Mouse (Mus musculus): ENCODE measurements around the gene Ubr4. TPM values are rescaled to one million over a fixed set of nuclear protein-coding genes. Genes with fewer than 3 reads are reported as not detected.
A peak's percentile ranks its signal among the peaks of the same experiment; 100 is the strongest.

Gene Ubr4
- polyA plus RNA-seq, 1 experiment: 130 TPM

GRCm38 (mm10) chr4:139343718-139344117 lies 8.7 kb upstream of the Ubr4 start:
- Histone ChIP-seq H3K36me3 (ENCODE audit: control insufficient read depth, insufficient read depth) (peaks cover 3% of the 10 kb centered on the region), H3ac (ENCODE audit: control insufficient read depth, insufficient read length) (no peak overlapping the region), H3K79me2 (ENCODE audit: control insufficient read depth, insufficient read depth) (no peaks in the 10 kb centered on the region), H3K4me3 (no peak overlapping the region), H3K27me3 (ENCODE audit: control insufficient read depth, insufficient read depth, insufficient read length) (no peaks in the 10 kb centered on the region), H3K4me2 (ENCODE audit: low read depth) (no peak overlapping the region)
- TF ChIP-seq E2F4 (IDR thresholded peaks at IDR 0.05; ENCODE audit: insufficient read depth) (no peak), TCF3 (IDR thresholded peaks at IDR 0.05; ENCODE audit: insufficient read length, low read depth) (no peak), TCF12 (IDR thresholded peaks at IDR 0.05; ENCODE audit: insufficient read depth, poor library complexity, severe bottlenecking) (no peak), USF1 (IDR thresholded peaks at IDR 0.05; ENCODE audit: low read depth) (no peak), POLR2AphosphoS2 (IDR thresholded peaks at IDR 0.05; ENCODE audit: insufficient read length, low read depth) (no peak), POLR2A (IDR thresholded peaks at IDR 0.05; ENCODE audit: insufficient read length, low read depth) (no peak), REST (IDR thresholded peaks at IDR 0.05; ENCODE audit: insufficient read depth, insufficient read length) (no peak), CEBPB (IDR thresholded peaks at IDR 0.05; ENCODE audit: insufficient read depth, poor library complexity, severe bottlenecking) (no peak), MAX (IDR thresholded peaks at IDR 0.05; ENCODE audit: low read depth) (no peak), SRF (IDR thresholded peaks at IDR 0.05; ENCODE audit: control insufficient read depth, insufficient read length, low read depth) (no peak)

GRCm38 (mm10) chr4:139345416-139346019 lies 6.9 kb upstream of the Ubr4 start:
- Histone ChIP-seq H3K4me3 (no peak overlapping the region), H3K27me3 (ENCODE audit: control insufficient read depth, insufficient read depth, insufficient read length) (no peaks in the 10 kb centered on the region), H3ac (ENCODE audit: control insufficient read depth, insufficient read length) (no peak overlapping the region), H3K4me2 (ENCODE audit: low read depth) (no peak overlapping the region), H3K79me2 (ENCODE audit: control insufficient read depth, insufficient read depth) (peaks cover 7% of the 10 kb centered on the region), H3K36me3 (ENCODE audit: control insufficient read depth, insufficient read depth) (peaks cover 8% of the 10 kb centered on the region)
- no peak for TF ChIP-seq E2F4 (IDR thresholded peaks at IDR 0.05; ENCODE audit: insufficient read depth)
- TF ChIP-seq MAX (IDR thresholded peaks at IDR 0.05; ENCODE audit: low read depth): no peak
- TF ChIP-seq POLR2AphosphoS2 (IDR thresholded peaks at IDR 0.05; ENCODE audit: insufficient read length, low read depth): no peak
- no peak for TF ChIP-seq MYOD1 (IDR thresholded peaks at IDR 0.05; ENCODE audit: control insufficient read depth in 1 of 3, insufficient read length in 2 of 3, low read depth in 2 of 3)
- TF ChIP-seq POLR2A (IDR thresholded peaks at IDR 0.05; ENCODE audit: insufficient read length, low read depth): no peak
- no peak for TF ChIP-seq MYOG (IDR thresholded peaks at IDR 0.05; ENCODE audit: control insufficient read depth in 1 of 3, insufficient read depth in 1 of 3, insufficient read length in 2 of 3, low read depth in 2 of 3)
- TF ChIP-seq TCF12 (IDR thresholded peaks at IDR 0.05; ENCODE audit: insufficient read depth, poor library complexity, severe bottlenecking): no peak

GRCm38 (mm10) chr4:139352832-139353231 lies 423 bp downstream of the Ubr4 start:
- H3ac ChIP-seq (ENCODE audit: control insufficient read depth, insufficient read length): peak overlapping the region; percentile 43
- peak overlapping the region; percentile 99 for H3K4me3 ChIP-seq
- peaks cover 37% of the 10 kb centered on the region for H3K79me2 ChIP-seq (ENCODE audit: control insufficient read depth, insufficient read depth)
- H3K4me2 ChIP-seq (ENCODE audit: low read depth): peak overlapping the region; percentile 82
- TF ChIP-seq MYOD1 (IDR thresholded peaks at IDR 0.05; ENCODE audit: control insufficient read depth in 1 of 3, insufficient read length in 2 of 3, low read depth in 2 of 3) (no peak), MAX (IDR thresholded peaks at IDR 0.05; ENCODE audit: low read depth) (no peak), TCF12 (IDR thresholded peaks at IDR 0.05; ENCODE audit: insufficient read depth, poor library complexity, severe bottlenecking) (no peak), SRF (IDR thresholded peaks at IDR 0.05; ENCODE audit: control insufficient read depth, insufficient read length, low read depth) (no peak), MYOG (IDR thresholded peaks at IDR 0.05; ENCODE audit: control insufficient read depth in 1 of 3, insufficient read depth in 1 of 3, insufficient read length in 2 of 3, low read depth in 2 of 3) (no peak), E2F4 (IDR thresholded peaks at IDR 0.05; ENCODE audit: insufficient read depth) (no peak), TCF3 (IDR thresholded peaks at IDR 0.05; ENCODE audit: insufficient read length, low read depth) (no peak), POLR2AphosphoS2 (IDR thresholded peaks at IDR 0.05; ENCODE audit: insufficient read length, low read depth) (no peak), REST (IDR thresholded peaks at IDR 0.05; ENCODE audit: insufficient read depth, insufficient read length) (no peak), CEBPB (IDR thresholded peaks at IDR 0.05; ENCODE audit: insufficient read depth, poor library complexity, severe bottlenecking) (no peak), USF1 (IDR thresholded peaks at IDR 0.05; ENCODE audit: low read depth) (no peak)
- no peaks in the 10 kb centered on the region for H3K27me3 ChIP-seq (ENCODE audit: control insufficient read depth, insufficient read depth, insufficient read length)
- peaks cover 19% of the 10 kb centered on the region for H3K36me3 ChIP-seq (ENCODE audit: control insufficient read depth, insufficient read depth)

- TF ChIP-seq TCF3 (IDR thresholded peaks at IDR 0.05; ENCODE audit: insufficient read length, low read depth): no peak
- no peak for TF ChIP-seq REST (IDR thresholded peaks at IDR 0.05; ENCODE audit: insufficient read depth, insufficient read length)
- no peak for TF ChIP-seq USF1 (IDR thresholded peaks at IDR 0.05; ENCODE audit: low read depth)
- TF ChIP-seq MYOG (IDR thresholded peaks at IDR 0.05; ENCODE audit: control insufficient read depth in 1 of 3, insufficient read depth in 1 of 3, insufficient read length in 2 of 3, low read depth in 2 of 3): no peak
- no peak for TF ChIP-seq POLR2A (IDR thresholded peaks at IDR 0.05; ENCODE audit: insufficient read length, low read depth)
- TF ChIP-seq CEBPB (IDR thresholded peaks at IDR 0.05; ENCODE audit: insufficient read depth, poor library complexity, severe bottlenecking): no peak
- no peak for TF ChIP-seq SRF (IDR thresholded peaks at IDR 0.05; ENCODE audit: control insufficient read depth, insufficient read length, low read depth)
- TF ChIP-seq MYOD1 (IDR thresholded peaks at IDR 0.05; ENCODE audit: control insufficient read depth in 1 of 3, insufficient read length in 2 of 3, low read depth in 2 of 3): no peak
- no peak for TF ChIP-seq MAX (IDR thresholded peaks at IDR 0.05; ENCODE audit: low read depth)
- TF ChIP-seq TCF12 (IDR thresholded peaks at IDR 0.05; ENCODE audit: insufficient read depth, poor library complexity, severe bottlenecking): no peak
- no peak for TF ChIP-seq POLR2AphosphoS2 (IDR thresholded peaks at IDR 0.05; ENCODE audit: insufficient read length, low read depth)
- TF ChIP-seq E2F4 (IDR thresholded peaks at IDR 0.05; ENCODE audit: insufficient read depth): no peak
- Histone ChIP-seq H3K36me3 (ENCODE audit: control insufficient read depth, insufficient read depth) (peaks cover 19% of the 10 kb centered on the region), H3K4me2 (ENCODE audit: low read depth) (no peak overlapping the region), H3K27me3 (ENCODE audit: control insufficient read depth, insufficient read depth, insufficient read length) (no peaks in the 10 kb centered on the region), H3ac (ENCODE audit: control insufficient read depth, insufficient read length) (no peak overlapping the region), H3K79me2 (ENCODE audit: control insufficient read depth, insufficient read depth) (peaks cover 14% of the 10 kb centered on the region), H3K4me3 (no peak overlapping the region)
Measured at GRCm38 (mm10) chr4:139357211-139357610, 4.8 kb downstream of the Ubr4 start.
